Mouse (Mus musculus) stomach, embryonic 14.5 days (tissue): ENCODE measurements at regions not wholly inside any gene's neighbourhood (a gene's known extent, or its start where the extent isn't known, plus 50 kb on each side); places are given as distances from the start of the nearest gene placed in this dataset.

Experiments used
- ATAC-seq: fragments of 200-750 bp; cut with Nextera tagmentation; 2 replicates; pipeline ENCODE4 v1.8.0; 2017; ENCODE audit warnings: low read depth, moderate TSS enrichment; ENCODE audit not compliant: insufficient number of reproducible peaks, insufficient read depth, low FRiP score
- H3K27ac ChIP-seq: fragments of 300-500 bp; sonication (generic); 2 replicates; pipeline ENCODE4 v1.5.1; 2014; ENCODE audit warnings: mild to moderate bottlenecking, low read length, moderate library complexity, mixed read lengths
- H3K27me3 ChIP-seq: fragments of 300-500 bp; sonication (generic); 2 replicates; pipeline ENCODE4 v1.6.1; 2014; ENCODE audit warnings: low read length, control low read depth, mixed read lengths; ENCODE audit not compliant: control insufficient read depth, insufficient read depth
- H3K36me3 ChIP-seq: fragments of 300-500 bp; sonication (generic); 2 replicates; pipeline ENCODE4 v1.6.1; 2014; ENCODE audit warnings: mild to moderate bottlenecking, control low read depth, low read length, moderate library complexity, mixed read lengths; ENCODE audit not compliant: control insufficient read depth, insufficient read depth
- H3K4me1 ChIP-seq: fragments of 300-500 bp; sonication (generic); 2 replicates; pipeline ENCODE4 v1.6.1; 2014; ENCODE audit warnings: low read length, control low read depth, mixed read lengths; ENCODE audit not compliant: control insufficient read depth, insufficient read depth
- H3K4me2 ChIP-seq: fragments of 300-500 bp; sonication (generic); replicated peaks from 2 replicates; pipeline ENCODE4 v1.6.1; 2014; ENCODE audit warnings: low read depth, low read length, control low read depth
- H3K4me3 ChIP-seq: fragments of 300-500 bp; sonication (generic); 2 replicates; pipeline ENCODE4 v1.5.1; 2014; ENCODE audit warnings: low read depth, low read length, control low read depth
- H3K9ac ChIP-seq: fragments of 300-500 bp; sonication (generic); replicated peaks from 2 replicates; pipeline ENCODE4 v1.6.1; 2014; ENCODE audit warnings: low read depth, mild to moderate bottlenecking, control low read depth, low read length, moderate library complexity, mixed read lengths
- H3K9me3 ChIP-seq: fragments of 300-500 bp; sonication (generic); 2 replicates; pipeline ENCODE4 v1.6.1; 2016; ENCODE audit warnings: low read depth, low read length, control low read depth; ENCODE audit not compliant: control insufficient read depth
- WGBS: fragments of 180-500 bp; shearing (Covaris S2); extraction: QIAGEN DNeasy Blood & Tissue Kit; methylation state at CpG from one replicate; pipeline ENCODE4 v1.1.7; 2014; 5-methylcytosine and 5-hydroxymethylcytosine counted together

GRCm38 (mm10) chr14:101353009-101353378 is 152.9 kb upstream of the Prr30 start:
- H3K4me1 ChIP-seq: 0 out of 2 replicates have a peak, but pooled peaks cover 2% of the 10 kb centered on the region
- H3K4me3 ChIP-seq: no peak overlapping the region
- ATAC-seq: no peak
- H3K27ac ChIP-seq: no peak overlapping the region
- H3K9me3 ChIP-seq: no peaks in the 10 kb centered on the region
- H3K9ac ChIP-seq: no peak overlapping the region
- 52% methylated on average over 3 of the region's 3 CpGs for WGBS
- no peaks in the 10 kb centered on the region for H3K36me3 ChIP-seq
- H3K4me2 ChIP-seq: no peak overlapping the region
- no peaks in the 10 kb centered on the region for H3K27me3 ChIP-seq

GRCm38 (mm10) chr14:101352046-101353008 is 152.2 kb upstream of the Prr30 start:
- no peak overlapping the region for H3K9ac ChIP-seq
- no peak overlapping the region for H3K4me2 ChIP-seq
- H3K4me1 ChIP-seq: 0 out of 2 replicates have a peak, but pooled peaks cover 2% of the 10 kb centered on the region
- no peak overlapping the region for H3K27ac ChIP-seq
- no peaks in the 10 kb centered on the region for H3K27me3 ChIP-seq
- no peaks in the 10 kb centered on the region for H3K9me3 ChIP-seq
- ATAC-seq: no peak
- WGBS: 23% methylated on average over 6 of the region's 6 CpGs
- no peak overlapping the region for H3K4me3 ChIP-seq
- no peaks in the 10 kb centered on the region for H3K36me3 ChIP-seq

GRCm38 (mm10) chr14:101340331-101340730 is 140.2 kb upstream of the Prr30 start:
- 90% methylated on average over 1 of the region's 1 CpGs for WGBS
- no peak for ATAC-seq

GRCm38 (mm10) chr14:101332015-101332414 is 131.9 kb upstream of the Prr30 start:
- H3K27me3 ChIP-seq: no peaks in the 10 kb centered on the region
- no peaks in the 10 kb centered on the region for H3K36me3 ChIP-seq

More at GRCm38 (mm10) chr14:101340331-101340730, 140.2 kb upstream of the Prr30 start:
- H3K9me3 ChIP-seq: no peaks in the 10 kb centered on the region
- no peaks in the 10 kb centered on the region for H3K4me1 ChIP-seq
- no peak overlapping the region for H3K9ac ChIP-seq
- H3K27me3 ChIP-seq: no peaks in the 10 kb centered on the region
- no peak overlapping the region for H3K4me2 ChIP-seq
- H3K27ac ChIP-seq: no peak overlapping the region
- no peak overlapping the region for H3K4me3 ChIP-seq
- no peaks in the 10 kb centered on the region for H3K36me3 ChIP-seq

GRCm38 (mm10) chr14:101327421-101327820 is 127.3 kb upstream of the Prr30 start:
- no peak for ATAC-seq
- no peaks in the 10 kb centered on the region for H3K27me3 ChIP-seq
- H3K36me3 ChIP-seq: no peaks in the 10 kb centered on the region
- WGBS: 82% methylated on average over 6 of the region's 6 CpGs
- no peaks in the 10 kb centered on the region for H3K9me3 ChIP-seq
- no peak overlapping the region for H3K9ac ChIP-seq
- H3K4me1 ChIP-seq: no peaks in the 10 kb centered on the region
- no peak overlapping the region for H3K4me2 ChIP-seq
- no peak overlapping the region for H3K27ac ChIP-seq
- H3K4me3 ChIP-seq: no peak overlapping the region

More at GRCm38 (mm10) chr14:101332015-101332414, 131.9 kb upstream of the Prr30 start:
- 59% methylated on average over 4 of the region's 4 CpGs for WGBS
- Histone ChIP-seq H3K4me3 (no peak overlapping the region), H3K9ac (no peak overlapping the region), H3K4me2 (no peak overlapping the region), H3K9me3 (no peaks in the 10 kb centered on the region), H3K4me1 (no peaks in the 10 kb centered on the region), H3K27ac (no peak overlapping the region)
- ATAC-seq: no peak

GRCm38 (mm10) chr14:101326477-101326941 is 126.4 kb upstream of the Prr30 start:
- Histone ChIP-seq H3K9me3 (no peaks in the 10 kb centered on the region), H3K27me3 (no peaks in the 10 kb centered on the region), H3K9ac (no peak overlapping the region), H3K36me3 (no peaks in the 10 kb centered on the region), H3K27ac (no peak overlapping the region), H3K4me2 (no peak overlapping the region), H3K4me3 (no peak overlapping the region), H3K4me1 (no peaks in the 10 kb centered on the region)
- no peak for ATAC-seq
- 39% methylated on average over 12 of the region's 12 CpGs for whole genome bisulfite sequencing

- Histone ChIP-seq H3K4me2 (no peak overlapping the region), H3K9me3 (no peaks in the 10 kb centered on the region), H3K36me3 (no peaks in the 10 kb centered on the region), H3K27ac (no peak overlapping the region), H3K9ac (no peak overlapping the region), H3K4me3 (no peak overlapping the region), H3K4me1 (no peaks in the 10 kb centered on the region), H3K27me3 (no peaks in the 10 kb centered on the region)
- ATAC-seq: no peak
- 85% methylated on average over 6 of the region's 6 CpGs for WGBS
Measured at GRCm38 (mm10) chr14:101323361-101323760, 123.2 kb upstream of the Prr30 start.

- H3K4me3 ChIP-seq: no peak overlapping the region
- H3K27me3 ChIP-seq: no peaks in the 10 kb centered on the region
- no peak overlapping the region for H3K4me2 ChIP-seq
- no peak overlapping the region for H3K27ac ChIP-seq
- no peaks in the 10 kb centered on the region for H3K9me3 ChIP-seq
- no peaks in the 10 kb centered on the region for H3K36me3 ChIP-seq
- H3K9ac ChIP-seq: no peak overlapping the region
- no peaks in the 10 kb centered on the region for H3K4me1 ChIP-seq
- ATAC-seq: no peak
Measured at GRCm38 (mm10) chr14:101307920-101308319, 107.8 kb upstream of the Prr30 start.
